Mouse (Mus musculus) right cerebral cortex, adult 2 months (tissue): ENCODE results near the gene 4930432M17Rik.

Experiments
- DNase-seq, 2 experiments: peaks; one replicate each; pipeline ENCODE4 v3.0.0; 2021 to 2022; ENCODE audit warnings: low spot score in 2 of 2

The 4930432M17Rik gene

DNA sequence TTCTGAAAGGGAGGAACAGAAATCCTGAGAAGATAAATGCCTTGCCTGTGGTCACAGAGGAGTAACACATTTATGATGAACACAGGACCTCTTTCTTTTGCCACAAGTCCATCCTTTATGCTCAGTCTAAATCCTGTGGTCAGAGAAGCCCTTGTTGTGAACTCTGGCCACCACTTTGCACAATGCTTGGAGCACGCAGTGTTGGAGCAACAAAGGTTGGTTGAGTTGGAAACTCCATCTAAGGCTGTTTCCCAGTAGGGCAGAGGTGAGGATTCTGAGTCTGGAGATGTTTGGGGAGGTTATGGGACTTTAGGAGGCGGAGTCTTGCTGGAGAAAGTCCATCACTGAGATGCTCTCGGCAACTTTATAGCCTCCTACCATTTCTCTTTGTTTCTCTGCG, 36.5 kb downstream of the 4930432M17Rik start:
- no peak for DNase-seq

DNA sequence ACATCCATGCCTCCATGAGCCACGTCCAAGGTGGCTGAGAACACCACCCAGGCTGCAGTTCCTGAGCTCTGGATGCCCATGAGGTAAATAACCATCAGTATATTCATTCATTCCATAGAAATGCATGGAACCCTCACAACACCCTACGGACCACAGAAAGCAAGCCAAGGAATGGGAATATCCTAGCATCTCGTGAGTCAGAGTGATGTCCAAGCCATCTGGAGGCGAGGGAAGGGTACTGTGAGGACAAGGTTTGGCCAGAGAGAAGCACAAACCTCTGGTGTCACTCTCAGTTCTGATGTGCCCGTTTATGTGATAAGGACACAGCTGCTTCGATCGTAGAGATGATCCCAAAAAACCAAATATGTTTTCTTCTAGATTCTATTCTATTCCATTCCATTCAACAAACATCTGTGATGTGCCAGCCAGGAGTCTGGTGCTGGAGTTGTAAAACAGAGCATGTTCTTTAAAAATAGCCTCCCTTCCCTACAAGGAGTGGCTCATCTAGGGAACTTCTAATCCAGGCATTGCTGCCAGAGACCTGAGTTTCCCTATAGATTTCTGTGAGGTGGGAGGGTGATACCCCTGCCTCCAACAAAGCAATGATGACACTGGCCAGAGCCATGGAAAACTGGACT, 40.5 kb downstream of the 4930432M17Rik start:
- no peak for DNase-seq

DNA sequence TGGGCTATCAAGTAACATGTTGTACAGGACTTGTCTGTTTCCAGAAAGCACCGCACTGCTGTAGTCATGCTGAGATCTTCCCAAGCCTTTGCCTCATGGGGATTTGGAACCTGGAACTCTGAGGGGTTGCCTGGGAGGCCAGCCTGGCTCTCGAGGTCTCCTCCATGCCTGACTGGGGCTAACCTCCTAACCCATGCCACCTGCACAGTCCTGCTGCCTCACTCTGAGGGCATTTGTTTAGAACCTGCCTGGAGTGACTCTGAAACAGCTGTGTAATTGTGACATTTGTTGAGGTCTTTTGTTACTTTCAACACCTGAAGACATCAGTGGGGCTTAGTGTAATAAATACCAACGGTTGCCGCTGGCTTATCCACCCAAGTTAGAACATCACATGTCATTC, 41.7 kb downstream of the 4930432M17Rik start:
- no peak for DNase-seq

DNA sequence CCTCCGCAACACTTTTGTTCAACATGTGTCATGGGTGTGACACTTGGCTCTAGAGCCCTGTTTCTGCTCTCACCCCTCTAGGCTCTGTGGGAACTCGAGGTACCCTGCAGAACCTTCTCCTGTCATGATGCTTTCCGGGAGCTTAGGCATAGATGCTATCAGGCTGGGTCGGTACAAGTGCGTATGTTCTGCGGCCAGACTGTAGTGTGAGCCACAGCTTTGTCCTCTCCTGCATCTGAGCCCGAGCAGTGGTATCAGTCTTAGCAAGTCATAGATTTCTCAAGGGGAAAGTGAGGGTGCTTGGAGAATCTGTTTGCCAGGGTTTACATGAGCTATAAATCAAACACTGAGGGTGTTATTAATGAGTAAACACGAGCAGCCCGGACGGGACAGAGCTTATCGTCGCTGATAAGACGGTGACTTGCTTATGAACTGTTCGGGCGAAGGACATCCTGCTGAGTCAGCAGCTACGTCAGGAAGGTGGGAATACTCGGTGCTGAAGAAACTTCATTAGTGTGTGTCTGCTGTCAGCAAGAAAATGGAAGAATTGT, 42.7 kb downstream of the 4930432M17Rik start:
- no peak for DNase-seq

DNA sequence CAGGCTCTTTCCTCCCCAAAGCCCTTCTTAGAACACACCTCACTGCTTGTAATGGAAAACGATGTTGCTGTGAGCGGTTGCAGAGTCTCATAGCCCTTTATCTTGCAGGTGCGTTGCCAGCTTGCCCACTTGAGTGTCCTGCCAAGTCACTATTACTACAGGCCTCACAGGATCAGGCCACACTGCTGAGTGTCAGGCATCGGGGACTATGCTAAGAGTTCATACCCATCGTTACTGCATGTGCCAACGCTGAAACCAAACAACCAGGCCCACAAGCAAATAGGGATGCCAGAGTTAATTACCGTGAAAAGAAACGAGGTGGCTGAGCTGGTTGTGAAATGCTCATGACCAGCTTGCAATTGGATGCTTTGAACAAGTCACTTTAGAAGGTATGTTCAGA, 43.3 kb downstream of the 4930432M17Rik start:
- no peak for DNase-seq

DNA sequence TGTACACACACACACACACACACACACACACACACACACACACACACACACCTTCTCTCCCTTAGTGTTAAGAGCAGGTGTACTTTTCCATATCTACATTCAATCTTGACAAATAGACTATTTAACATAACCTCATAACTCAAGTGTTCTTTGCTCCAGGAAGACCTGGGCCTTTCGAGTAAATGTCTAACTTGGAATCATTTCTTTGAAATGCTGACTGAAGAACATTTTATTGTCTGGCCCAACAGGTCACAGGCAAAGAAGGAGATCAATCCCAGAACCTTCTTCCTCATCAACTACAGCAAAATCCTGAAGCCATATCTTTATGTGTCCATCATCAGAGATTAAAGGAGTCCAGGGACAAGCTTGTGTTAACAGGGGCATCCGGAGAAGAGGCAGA, 43.9 kb downstream of the 4930432M17Rik start:
- DNase-seq: no peak

DNA sequence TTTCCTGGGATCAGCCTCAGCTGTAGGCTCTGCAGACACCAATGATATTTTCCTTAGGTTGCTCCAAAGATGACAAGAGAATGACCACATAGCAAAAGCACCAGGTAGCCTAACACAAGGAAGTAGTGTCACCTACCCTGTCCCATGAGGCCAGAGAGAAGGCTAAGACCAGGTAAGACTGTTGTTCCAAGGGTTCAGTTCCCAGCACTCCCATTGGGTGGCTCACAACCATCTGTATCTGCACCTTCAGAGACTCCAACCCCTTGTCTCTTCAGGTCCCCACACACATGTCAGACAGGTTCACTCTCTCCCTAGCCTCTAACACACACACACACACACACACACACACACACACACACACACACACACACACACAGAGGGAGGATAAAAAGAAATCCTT, 44.8 kb downstream of the 4930432M17Rik start:
- no peak for DNase-seq

DNA sequence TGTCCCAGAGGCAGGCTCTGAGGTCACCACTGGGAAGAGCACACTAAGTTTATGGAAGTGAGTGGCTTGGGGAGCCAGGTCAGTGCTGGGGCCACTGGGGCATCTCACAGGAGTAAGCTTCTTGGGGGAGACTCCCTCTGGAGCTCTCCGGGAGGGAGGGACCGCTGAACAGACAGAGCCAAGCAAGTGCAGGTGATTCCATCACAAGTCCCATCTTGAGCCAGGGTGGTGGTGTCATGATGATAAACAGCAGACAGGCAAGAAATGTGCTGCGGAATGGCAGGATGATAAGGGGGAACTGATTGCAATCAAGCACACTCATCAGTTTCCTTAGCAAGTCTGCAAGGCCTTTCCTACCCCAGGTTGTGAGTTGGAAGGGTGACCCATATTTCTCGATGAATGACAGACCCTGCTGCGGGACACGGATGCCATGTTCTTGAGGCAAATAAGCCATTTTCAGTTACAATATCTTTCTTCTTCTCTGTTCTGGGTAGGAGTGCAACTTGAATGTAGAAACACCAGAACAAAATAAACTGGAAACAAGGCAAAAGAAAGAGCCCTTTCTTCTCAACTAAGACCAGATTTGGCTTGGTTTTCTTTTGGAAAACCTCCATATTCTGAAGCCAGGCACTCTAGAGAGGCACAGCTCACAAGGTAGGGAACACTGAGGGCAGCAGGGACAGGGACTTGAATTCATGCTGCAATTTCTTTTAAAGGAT, 45.3 kb downstream of the 4930432M17Rik start:
- DNase-seq: no peak

DNA sequence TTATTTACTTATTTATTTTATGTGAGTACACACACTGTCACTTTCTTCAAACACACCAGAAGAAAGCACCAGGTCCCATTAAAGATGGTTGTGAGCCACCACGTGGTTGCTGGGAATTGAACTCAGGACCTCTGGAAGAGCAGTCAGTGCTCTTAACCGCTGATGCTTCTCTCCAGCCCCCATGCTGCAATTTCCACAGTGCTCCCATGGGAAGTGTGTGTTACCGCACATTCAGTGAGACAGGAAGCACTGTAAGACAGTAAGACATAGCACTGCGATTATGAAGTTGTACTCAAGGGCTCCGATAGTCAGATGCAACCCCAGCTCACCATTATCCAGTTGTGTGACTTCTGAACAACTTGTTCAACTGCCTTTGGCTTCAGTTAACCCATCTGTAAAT, 45.9 kb downstream of the 4930432M17Rik start:
- no peak for DNase-seq

DNA sequence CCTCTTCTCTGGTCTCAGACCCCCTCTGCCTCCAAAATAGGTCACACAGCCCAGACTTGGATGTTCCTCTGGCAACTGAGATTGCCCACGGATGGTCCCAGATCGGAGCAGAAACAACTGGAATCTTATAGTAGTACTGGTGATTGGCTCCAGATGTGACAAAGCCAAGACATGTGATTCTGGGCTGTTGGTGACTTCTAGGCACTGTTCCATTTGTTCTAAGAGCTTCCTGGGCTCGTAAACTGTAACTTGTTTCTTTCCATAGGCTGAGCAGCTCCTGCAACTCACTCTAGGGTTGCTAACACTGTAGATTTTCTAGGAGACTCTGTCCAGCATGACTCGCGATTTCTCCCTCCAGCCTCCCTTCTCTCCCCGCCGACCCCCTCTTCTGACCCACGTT, 48.1 kb downstream of the 4930432M17Rik start:
- no peak for DNase-seq

DNA sequence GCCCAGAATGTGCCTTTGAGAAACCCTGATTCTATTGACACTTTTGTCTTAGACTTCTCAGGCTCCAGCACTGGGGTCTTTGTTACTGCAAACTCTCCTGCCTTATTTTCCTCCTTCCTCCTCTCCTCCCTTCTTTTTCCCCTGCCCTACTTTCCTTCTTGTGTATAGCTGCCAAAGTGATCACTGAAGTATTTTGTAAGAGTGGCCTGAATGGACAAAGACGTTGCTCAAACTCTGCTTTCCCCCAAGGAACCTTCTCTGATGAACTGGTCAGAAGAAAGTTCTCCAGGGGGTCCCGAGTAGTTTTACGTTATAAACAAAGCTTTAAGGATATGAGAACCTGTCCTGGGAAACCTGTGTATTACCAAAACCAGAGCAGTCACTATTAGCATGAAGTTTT, 49.1 kb downstream of the 4930432M17Rik start:
- no peak for DNase-seq

DNA sequence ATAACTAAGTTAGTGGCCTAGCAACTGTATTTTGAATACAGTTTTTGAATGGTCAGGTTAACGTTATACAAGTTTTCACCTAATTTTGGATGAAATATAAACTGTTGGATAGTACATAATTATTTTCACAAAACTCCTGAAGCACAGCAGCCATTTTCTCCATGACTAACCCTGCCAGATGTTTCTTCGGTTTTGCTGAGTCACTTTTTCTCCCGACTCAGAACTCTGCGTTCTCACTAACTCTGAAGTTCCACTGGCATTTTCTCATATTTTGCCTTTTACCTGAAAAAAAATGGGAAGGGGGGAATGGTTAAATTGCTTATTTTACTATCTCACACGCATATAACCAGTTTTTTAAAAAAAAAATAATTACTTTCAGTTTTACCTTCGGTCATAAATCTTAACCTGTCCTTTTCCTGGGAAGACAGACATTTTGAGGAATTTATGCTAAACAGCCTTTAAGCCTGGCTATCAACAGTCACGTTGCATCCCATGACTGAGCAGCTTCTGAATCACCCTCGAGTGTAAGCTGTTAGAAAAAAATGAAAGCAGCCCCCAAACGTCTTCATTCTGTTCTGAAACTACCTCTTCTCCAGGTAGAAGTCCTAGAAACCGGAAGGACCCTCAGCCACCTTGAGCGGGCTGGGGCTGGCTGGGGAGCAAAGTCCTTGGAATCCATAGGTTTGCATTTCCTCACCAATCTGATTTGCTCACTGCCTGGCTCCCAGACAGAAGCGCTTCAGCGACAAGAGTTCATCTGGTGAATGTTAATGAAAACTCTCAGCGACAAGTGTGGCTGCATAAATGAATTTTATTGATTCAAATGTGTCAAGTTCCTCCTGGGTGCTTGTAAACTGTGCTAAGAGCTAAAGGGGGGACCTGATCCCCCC, 50.5 kb downstream of the 4930432M17Rik start:
- no peak for DNase-seq

DNA sequence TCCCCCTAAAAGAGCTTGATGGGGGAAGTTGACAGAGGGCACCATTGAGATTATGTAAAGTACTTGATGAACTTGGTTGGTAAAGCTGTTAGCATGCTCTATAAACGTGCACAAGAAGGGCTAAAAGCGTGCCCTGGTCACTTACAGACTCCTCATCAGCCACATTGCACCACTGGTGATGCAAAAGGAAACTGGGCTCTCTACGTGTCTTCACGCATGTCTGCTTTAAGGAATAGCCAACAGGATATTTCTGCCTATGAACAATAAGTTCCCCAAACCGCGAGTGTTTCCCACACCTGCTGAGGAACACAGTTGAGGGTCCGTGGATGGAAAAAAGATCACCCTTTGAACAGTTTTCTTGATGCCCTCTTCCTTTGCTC, 51.1 kb downstream of the 4930432M17Rik start:
- DNase-seq: no peak

DNA sequence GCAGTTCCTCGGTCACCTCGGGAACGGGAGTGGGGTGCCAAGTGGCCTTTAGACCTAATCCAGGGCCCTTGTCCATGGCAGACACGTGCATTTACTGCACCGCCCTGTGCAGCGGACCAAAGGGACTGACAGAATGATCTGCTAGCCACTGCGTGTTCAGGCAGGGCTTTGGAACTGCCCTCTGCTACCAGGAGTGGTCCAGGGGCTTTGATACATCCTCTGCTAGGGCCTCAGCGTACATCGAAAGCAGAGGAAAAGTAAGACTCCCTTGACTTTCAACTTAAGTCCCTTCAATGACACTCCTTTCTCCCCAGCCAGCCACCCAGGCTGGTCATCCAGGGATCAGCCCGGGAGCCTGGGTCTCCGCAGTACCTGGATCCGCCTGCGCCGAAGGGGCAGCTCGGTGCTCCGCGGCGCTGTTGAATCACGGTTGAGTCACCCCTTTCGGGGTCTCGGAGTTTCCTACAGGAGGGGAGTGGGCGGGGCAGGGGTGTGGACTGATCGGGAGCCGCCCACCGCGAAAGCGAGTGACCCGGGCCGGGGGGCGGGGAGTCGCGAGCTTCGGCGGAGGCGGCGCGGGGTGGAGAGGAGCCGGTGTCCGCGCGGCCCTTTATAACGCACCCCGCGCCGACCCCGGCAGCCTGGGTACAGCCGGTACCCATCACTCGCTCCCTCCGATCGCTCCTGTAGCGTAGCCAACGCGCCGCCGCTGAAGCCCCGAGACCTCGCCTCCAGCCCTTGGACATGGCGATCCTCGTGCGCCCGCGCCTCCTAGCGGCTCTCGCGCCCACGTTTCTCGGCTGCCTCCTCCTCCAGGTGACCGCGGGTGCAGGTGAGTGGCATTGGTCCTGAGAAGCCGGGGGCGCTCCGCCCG, 52.6 kb downstream of the 4930432M17Rik start, which contains the start of gene F3:
TSS of gene F3 (plus strand) at position 567 of the 874 bp plus-strand sequence.
- peak; percentile 63 to 71 for DNase-seq

DNA sequence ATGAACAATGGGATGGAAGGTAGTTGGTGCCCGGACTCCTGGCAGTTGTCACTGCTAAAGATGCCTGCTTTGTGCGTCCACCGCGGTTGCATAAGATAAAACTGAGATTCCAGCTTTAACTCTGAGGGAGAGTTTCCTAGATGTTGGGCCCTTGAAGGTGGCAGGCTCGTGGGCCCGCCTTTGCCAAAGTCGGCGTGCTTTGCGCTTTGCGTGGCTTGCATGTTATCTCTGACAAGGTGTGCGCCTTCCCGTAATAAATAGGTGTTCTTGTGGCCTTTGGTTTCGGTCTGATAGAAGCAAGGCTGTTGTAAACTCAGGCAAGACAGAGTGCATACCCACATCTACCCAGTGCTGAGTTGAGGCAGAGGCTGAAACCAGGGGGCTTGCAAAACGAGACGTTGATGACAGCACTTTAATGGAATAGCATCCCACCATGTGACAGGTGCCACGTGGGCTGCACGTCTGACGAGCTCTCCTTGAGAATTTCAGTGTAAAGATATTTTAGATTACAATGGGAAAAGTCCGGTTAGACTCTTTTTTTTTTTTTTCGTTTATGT, 53.5 kb downstream of the 4930432M17Rik start:
- DNase-seq: peak; percentile 33 to 64

DNA sequence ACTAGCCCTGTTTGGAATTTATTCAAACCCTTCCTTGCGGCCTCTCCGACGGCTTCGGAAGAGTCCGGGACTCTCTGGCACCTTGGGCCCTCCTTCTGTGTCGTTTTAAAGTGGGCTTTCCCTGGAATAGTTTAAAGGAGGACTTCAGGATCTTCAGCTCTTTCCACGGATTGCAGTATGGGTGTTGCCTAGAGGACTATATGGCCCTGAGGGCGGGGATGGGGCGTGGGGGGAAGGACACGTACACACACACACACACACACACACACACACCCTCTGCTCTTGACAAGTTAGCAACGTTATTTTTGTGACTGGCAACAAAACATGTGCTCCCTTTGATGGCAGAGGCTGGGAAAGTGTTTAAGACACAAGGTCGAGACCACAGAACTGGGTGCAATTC, 54.0 kb downstream of the 4930432M17Rik start:
- no peak for DNase-seq

DNA sequence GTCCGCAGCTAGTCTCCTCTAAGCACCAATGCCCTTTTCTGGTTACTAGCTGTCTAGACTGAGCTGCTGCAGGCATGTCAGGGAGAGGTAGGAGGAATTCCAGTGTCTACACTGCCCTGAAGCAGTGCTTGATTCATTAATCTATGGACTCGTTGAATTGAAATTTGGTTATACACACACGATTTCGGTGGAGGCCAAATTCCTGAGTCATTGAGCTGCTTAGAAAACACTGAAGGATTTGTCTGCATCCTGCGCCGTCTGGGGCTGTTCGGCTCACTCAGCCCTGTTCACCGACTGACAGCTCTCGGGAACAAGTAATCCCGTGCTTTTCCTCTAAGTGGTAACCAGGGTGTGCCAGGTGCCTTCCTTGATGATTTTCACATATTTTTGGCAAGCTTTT, 55.1 kb downstream of the 4930432M17Rik start:
- no peak for DNase-seq

DNA sequence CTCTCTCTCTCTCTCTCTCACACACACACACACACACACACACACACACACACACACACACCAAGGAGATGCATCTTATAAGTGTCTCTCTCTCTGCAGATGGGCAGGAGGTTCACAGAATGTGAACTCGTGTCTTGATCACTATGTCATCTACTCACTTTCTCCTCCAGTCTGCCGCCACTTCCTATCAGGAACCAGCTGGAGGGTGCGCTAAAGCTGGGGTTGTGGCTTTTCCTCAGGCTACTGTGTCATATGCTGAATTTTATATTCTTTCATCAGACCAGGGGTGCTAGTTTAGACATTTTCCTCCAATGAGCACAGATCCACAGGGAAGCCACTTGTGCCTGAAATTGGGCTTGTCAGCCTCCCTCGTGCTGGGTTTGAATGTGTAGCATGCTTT, 59.1 kb downstream of the 4930432M17Rik start:
- no peak for DNase-seq
